Comparison of ENCODE assay signal across 21 mouse cellular contexts in the genomic region with DNA sequence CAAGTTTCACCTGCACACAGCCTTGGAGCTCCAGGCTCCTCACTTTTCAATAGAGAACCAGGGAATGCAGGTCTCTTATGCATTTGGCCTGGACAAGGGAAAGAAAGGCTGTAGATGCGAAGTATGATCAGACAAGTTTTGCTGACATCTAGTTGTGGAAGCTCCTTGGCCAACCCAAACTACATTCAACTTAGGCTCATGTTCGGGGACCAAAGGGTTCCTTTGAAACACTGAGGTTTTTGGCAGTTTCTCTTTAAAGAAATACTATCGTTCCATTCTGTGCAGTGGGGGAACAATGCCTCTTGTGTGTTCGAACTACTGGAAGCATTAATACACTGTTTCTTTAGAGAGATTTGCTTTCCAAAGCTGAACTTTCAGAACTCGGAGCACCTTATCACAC.
"Had no signal": no experiment of that assay in that cellular context is flagged by ENCODE, and none has a peak within 500 bp of the region (broad histone marks: within the 10 kb centered on the region; RNA-seq: fewer than 3 reads in every experiment).

No protein-coding gene starts in this region.

- H3K9ac ChIP-seq: kidney, embryonic 15.5 days; liver, embryonic 13.5 days; midbrain, embryonic 12.5 days; midbrain, embryonic 15.5 days; neural tube, embryonic 13.5 days had no signal

- DNase-seq: layer of hippocampus, adult 9-11 months; liver, embryonic 13.5 days; lung, adult 2 months; lung, postnatal 14 days; lung, postnatal 4 days; right cerebral cortex, adult 18-20 months; right cerebral cortex, postnatal 14 days; right cerebral cortex, postnatal 4 days; thymus, adult 2 months; thymus, postnatal 14 days; thymus, postnatal 4 days had no signal

- H3K27ac ChIP-seq: layer of hippocampus, adult 2 months; left cerebral cortex, adult 2 months; liver, embryonic 13.5 days; midbrain, embryonic 12.5 days; midbrain, embryonic 15.5 days; neural tube, embryonic 13.5 days; stomach, postnatal 0 days had no signal

- H3K4me1 ChIP-seq: liver, embryonic 13.5 days; midbrain, embryonic 15.5 days; neural tube, embryonic 13.5 days had no signal

- H3K36me3 ChIP-seq: kidney, embryonic 15.5 days; limb, embryonic 13.5 days; liver, embryonic 13.5 days; midbrain, embryonic 12.5 days; midbrain, embryonic 15.5 days; neural tube, embryonic 13.5 days had no signal

- H3K4me2 ChIP-seq: liver, embryonic 13.5 days; midbrain, embryonic 12.5 days; midbrain, embryonic 15.5 days had no signal

- H3K9me3 ChIP-seq: kidney, embryonic 15.5 days; limb, embryonic 13.5 days; liver, embryonic 13.5 days; midbrain, embryonic 12.5 days; midbrain, embryonic 15.5 days; neural tube, embryonic 13.5 days had no signal

- ATAC-seq: intestine, postnatal 0 days; midbrain, embryonic 15.5 days had no signal

- H3K27me3 ChIP-seq: kidney, embryonic 15.5 days; limb, embryonic 13.5 days; liver, embryonic 13.5 days; midbrain, embryonic 12.5 days; midbrain, embryonic 15.5 days; neural tube, embryonic 13.5 days had no signal

- H3K4me3 ChIP-seq: layer of hippocampus, adult 2 months; left cerebral cortex, adult 2 months; liver, embryonic 13.5 days; midbrain, embryonic 12.5 days; midbrain, embryonic 15.5 days; myocyte; neural tube, embryonic 13.5 days had no signal
